Mouse (Mus musculus) testis, adult 2 months (tissue): ENCODE results near the gene Chd2.

ENCODE experiments used
- CTCF ChIP-seq: fragments of 200-500 bp; IDR thresholded peaks from 2 replicates; pipeline ENCODE4 v1.5.1; 2012; ENCODE audit warnings: low read depth, mild to moderate bottlenecking, inconsistent platforms, low read length, moderate library complexity; ENCODE audit not compliant: control insufficient read depth, insufficient read depth, insufficient replicate concordance
- POLR2A ChIP-seq: fragments of 200-500 bp; IDR thresholded peaks from 2 replicates; pipeline ENCODE4 v1.6.1; 2012; ENCODE audit warnings: low read depth, mild to moderate bottlenecking, inconsistent platforms, low read length, moderate library complexity; ENCODE audit not compliant: control insufficient read depth

- TF ChIP-seq CTCF: no peak
- no peak for TF ChIP-seq POLR2A
These were observed 18.4 kb downstream of the Chd2 start for GRCm38 (mm10) chr7:73523183-73523582.
